Mouse (Mus musculus): Measurements from ENCODE around the gene Rassf5. TPM values are rescaled to one million over a fixed set of nuclear protein-coding genes. Genes with fewer than 3 reads are reported as not detected.
"Not testable (repeated sequence)": the region's sequence is repeated elsewhere in the genome, so short reads cannot be mapped to it uniquely, and the experiment has no call there.

Rassf5 gene
- polyA plus RNA-seq, 1 experiment from 2014 or later: 35.4 TPM

DNA sequence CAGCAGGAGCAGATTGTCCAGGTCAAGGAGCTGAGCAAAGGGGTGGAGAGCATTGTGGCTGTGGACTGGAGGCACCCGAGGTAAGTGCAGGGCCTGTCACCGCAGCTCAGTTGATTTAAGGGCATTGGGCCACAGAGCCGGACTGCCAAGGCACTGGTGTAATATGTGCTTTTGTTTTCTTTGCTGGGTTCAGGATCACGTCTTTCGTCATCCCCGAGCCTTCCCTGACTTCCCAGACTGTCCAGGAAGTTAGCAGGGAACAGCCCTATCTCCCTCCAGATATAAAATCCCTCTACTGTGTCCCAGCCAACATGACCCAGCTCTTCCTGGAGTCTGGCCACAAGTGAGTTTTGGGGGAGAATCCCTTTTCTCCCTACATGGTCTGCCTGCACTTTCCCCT lies 80.6 kb downstream of the Rassf5 start:
- Histone ChIP-seq H3K27ac (no peak overlapping the region), H3K36me3 (ENCODE audit: inconsistent target) (peaks cover 71% of the 10 kb centered on the region), H3K4me3 (ENCODE audit: inconsistent target) (no peak overlapping the region), H3K79me2 (ENCODE audit: inconsistent target) (no peaks in the 10 kb centered on the region)
- WGBS (ENCODE audit: missing documents): 90% methylated on average over 6 of the region's 6 CpGs

DNA sequence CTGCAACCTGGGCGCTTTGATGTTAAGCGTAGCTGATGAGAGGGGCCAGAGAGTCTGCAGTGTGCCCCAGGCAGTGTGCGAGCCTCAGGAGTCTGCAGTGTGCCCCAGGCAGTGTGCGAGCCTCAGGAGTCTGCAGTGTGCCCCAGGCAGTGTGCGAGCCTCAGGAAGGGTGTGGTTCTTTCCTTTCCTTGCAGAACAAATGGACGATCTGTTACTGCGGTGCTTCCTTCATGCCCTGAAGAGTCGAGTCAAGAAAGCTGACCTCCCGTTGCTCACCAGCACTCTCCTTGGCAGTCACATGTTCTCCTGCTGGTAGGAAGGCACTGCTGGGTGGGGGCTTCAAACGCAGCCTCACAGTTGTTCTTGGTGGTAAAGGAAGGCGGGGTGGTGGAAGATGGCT lies 84.0 kb downstream of the Rassf5 start:
- no peak overlapping the region for H3K4me3 ChIP-seq (ENCODE audit: inconsistent target)
- no peak overlapping the region for H3K27ac ChIP-seq
- no peaks in the 10 kb centered on the region for H3K79me2 ChIP-seq (ENCODE audit: inconsistent target)
- WGBS (ENCODE audit: missing documents): 83% methylated on average over 11 of the region's 11 CpGs
- H3K36me3 ChIP-seq (ENCODE audit: inconsistent target): peaks cover 54% of the 10 kb centered on the region

DNA sequence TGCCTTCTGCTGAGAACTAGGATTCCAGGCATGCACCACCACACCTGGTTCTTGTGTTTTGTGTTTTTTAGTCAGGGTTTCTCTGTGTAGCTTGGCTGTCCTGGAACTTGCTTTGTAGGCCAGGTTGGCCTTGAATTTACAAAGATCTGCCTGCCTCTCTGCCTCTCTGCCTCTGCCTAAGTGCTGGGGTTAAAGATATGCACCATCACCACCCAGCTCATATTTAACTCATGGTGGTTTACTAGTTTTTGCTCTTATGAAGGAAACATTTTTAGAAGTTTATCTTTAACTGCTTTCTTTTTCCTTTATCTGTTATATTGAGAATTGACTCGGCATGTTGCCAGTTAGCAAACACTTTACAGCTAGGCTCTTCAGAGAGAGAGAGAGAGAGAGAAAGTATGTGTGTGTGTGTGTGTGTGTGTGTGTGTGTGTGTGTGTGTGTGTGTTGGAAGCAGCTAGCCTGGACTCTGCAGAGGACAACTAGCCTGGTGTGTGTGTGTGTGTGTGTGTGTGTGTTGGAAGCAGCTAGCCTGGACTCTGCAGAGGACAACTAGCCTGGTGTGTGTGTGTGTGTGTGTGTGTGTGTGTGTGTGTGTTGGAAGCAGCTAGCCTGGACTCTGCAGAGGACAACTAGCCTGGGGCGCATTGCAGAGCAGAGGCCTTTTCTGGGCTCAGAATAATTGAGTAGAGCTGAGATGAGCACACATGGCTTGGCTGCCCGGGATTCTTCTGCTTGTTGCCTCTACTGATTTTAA lies 85.3 kb downstream of the Rassf5 start:
- peaks cover 43% of the 10 kb centered on the region for H3K36me3 ChIP-seq (ENCODE audit: inconsistent target)
- not testable (repeated sequence) for H3K27ac ChIP-seq; H3K79me2 ChIP-seq (ENCODE audit: inconsistent target); H3K4me3 ChIP-seq (ENCODE audit: inconsistent target)
- 96% methylated on average over 3 of the region's 3 CpGs for WGBS (ENCODE audit: missing documents)

DNA sequence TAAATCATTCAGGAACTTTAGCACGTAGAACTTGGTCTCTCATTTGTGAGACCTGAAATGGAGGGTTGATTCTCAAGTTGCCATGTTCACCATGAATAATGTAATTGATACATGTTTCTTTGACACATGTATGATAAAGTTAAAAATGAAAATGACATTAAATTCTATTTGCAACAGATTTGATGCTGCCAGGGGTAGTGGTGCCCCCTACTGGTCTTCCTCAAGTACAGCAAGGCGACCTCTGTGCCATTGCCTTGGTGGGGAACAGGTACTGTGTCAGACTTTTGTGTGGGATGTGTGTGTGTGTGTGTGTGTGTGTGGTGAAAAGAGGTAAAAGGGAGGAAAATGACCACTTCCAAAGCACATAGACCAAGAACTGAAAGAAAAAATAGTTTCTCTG lies 89.6 kb downstream of the Rassf5 start:
- Histone ChIP-seq H3K36me3 (ENCODE audit: inconsistent target) (peaks cover 15% of the 10 kb centered on the region), H3K79me2 (ENCODE audit: inconsistent target) (peaks cover 5% of the 10 kb centered on the region; the same call in 1 of the 2 replicates), H3K27ac (no peak overlapping the region), H3K4me3 (ENCODE audit: inconsistent target) (no peak overlapping the region)
- 56% methylated on average over 2 of the region's 2 CpGs for WGBS (ENCODE audit: missing documents)

DNA sequence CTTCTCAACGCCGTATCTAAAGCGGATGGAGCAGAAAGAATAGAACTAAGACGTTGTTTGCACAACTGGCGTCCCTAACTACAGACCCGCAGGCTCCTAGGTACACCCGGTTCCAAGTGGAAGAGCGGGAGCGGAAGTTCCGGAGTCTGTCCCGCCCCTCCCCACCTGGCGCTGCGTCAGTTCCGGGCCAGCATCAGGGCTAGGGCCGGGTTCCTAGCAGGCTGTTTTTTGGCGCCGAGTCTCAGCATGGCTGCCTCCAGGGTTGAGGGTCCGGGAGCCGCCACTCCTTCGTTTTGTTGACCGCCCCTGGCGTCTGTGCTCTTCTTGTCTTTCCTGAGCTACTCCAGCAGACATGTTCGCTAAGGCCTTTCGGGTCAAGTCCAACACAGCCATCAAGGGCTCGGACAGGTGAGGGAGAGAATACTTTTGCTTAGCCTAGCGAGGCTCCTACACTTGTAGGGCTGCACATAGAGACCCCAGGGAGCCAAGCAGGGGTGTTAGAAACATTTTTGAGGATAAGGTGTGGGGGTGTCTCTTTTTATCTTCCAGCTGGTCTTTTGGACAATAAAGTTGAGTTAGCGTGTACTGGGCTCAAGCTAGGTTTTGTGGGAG lies 91.9 kb downstream of the Rassf5 start, which contains the start of gene Eif2d:
Gene Eif2d, plus strand, starts transcription at position 164 of the 612 bp plus-strand sequence.
- Histone ChIP-seq H3K36me3 (ENCODE audit: inconsistent target) (peaks cover 2% of the 10 kb centered on the region; the same call in 1 of the 2 replicates), H3K27ac (peak within 1 kb of the TSS; percentile 36), H3K4me3 (ENCODE audit: inconsistent target) (peak within 1 kb of the TSS; percentile 75), H3K79me2 (ENCODE audit: inconsistent target) (peaks cover 5% of the 10 kb centered on the region; the same call in 1 of the 2 replicates)
- WGBS (ENCODE audit: missing documents): 1% methylated on average over 27 of the region's 27 CpGs

DNA sequence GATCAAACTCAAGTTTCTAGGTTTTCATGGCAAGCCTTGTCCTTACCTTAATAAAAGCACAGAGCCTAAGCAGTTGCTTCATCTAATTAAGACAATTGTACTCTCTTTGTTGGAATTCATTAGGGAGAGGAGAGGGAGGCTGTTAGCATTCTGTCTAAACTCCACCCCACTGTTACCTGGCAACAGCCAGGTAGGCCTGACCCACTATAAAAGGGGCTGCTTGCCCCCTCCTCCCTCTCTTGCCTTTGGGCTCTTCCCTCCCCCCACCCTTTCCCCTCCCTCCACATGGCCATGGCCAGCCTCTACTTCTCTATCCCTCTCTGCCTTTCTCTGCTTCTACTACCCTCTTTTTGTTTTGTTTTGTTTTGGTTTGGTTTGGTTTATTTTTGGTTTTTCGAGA lies 95.6 kb downstream of the Rassf5 start:
- Histone ChIP-seq H3K4me3 (ENCODE audit: inconsistent target) (no peak overlapping the region), H3K36me3 (ENCODE audit: inconsistent target) (no peaks in the 10 kb centered on the region), H3K79me2 (ENCODE audit: inconsistent target) (peaks cover 5% of the 10 kb centered on the region; the same call in 1 of the 2 replicates), H3K27ac (no peak overlapping the region)
- 91% methylated on average over 1 of the region's 1 CpGs for WGBS (ENCODE audit: missing documents)

DNA sequence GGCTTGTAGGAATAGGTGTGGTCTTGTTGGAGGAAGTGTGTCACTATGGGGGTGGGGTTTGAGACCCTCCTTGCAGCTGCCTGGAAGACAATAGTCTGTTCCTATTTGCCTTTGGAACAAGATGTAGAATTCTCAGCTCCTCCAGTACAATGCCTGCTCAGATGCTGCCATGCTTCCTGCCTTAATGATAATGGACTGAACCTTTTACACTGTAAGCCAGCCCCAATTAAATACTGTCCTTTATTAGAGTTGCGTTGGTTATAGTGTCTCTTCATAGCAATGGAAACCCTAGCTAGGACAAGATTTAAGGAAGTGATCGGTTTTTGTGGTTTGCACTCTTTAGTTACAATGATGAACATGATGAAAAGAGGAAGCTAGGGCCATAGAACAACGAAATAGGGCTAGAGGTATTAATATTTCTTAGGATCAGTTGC lies 98.9 kb downstream of the Rassf5 start:
- Histone ChIP-seq H3K79me2 (ENCODE audit: inconsistent target) (no peaks in the 10 kb centered on the region), H3K4me3 (ENCODE audit: inconsistent target) (no peak overlapping the region), H3K36me3 (ENCODE audit: inconsistent target) (no peaks in the 10 kb centered on the region), H3K27ac (no peak overlapping the region)
- 4% methylated on average over 3 of the region's 3 CpGs for WGBS (ENCODE audit: missing documents)

DNA sequence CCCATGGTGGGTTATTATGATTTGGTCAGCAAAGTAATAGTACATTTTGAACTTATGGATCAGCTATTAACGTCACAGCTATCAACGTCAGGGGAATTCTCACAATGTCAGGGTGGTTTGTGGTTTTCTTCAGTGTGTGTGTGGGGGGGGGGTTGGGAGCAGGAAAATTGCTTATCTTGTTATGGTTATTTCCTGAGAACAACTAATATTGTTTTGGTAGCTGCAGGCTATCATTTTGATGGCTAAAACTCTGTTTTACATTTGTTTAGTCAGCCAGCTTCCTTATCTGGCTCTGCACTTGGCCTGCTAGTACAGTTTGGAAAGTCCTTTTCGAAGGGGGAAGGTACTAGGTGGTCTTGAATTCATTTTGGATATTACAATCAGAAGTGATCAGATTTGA lies 99.8 kb downstream of the Rassf5 start:
- not testable (repeated sequence) for H3K27ac ChIP-seq; H3K36me3 ChIP-seq (ENCODE audit: inconsistent target); H3K4me3 ChIP-seq (ENCODE audit: inconsistent target); H3K79me2 ChIP-seq (ENCODE audit: inconsistent target)
- 93% methylated on average over 3 of the region's 3 CpGs for WGBS (ENCODE audit: missing documents)

DNA sequence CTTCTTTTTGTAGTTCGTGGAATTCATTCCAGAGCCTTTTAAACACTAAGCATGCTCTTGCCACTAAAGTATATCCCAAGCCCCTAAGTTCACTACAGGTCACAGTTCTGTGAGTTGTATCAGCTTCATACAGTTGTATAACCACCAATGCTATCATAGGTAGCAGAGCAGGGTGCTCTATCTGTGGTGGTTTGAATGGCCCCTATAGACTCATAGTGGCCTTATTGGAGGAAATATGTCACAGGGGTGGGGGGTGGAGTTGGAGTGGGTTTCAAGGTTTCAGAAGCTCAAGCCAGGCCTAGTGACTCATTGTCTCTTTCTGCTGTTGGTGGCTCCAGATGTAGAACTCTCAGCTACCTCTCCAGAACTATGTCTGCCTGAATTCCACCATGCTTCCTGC lies 102.6 kb downstream of the Rassf5 start:
- no peaks in the 10 kb centered on the region for H3K79me2 ChIP-seq (ENCODE audit: inconsistent target)
- H3K27ac ChIP-seq: no peak overlapping the region
- no peaks in the 10 kb centered on the region for H3K36me3 ChIP-seq (ENCODE audit: inconsistent target)
- H3K4me3 ChIP-seq (ENCODE audit: inconsistent target): no peak overlapping the region
- WGBS (ENCODE audit: missing documents): 73% methylated on average over 1 of the region's 1 CpGs

DNA sequence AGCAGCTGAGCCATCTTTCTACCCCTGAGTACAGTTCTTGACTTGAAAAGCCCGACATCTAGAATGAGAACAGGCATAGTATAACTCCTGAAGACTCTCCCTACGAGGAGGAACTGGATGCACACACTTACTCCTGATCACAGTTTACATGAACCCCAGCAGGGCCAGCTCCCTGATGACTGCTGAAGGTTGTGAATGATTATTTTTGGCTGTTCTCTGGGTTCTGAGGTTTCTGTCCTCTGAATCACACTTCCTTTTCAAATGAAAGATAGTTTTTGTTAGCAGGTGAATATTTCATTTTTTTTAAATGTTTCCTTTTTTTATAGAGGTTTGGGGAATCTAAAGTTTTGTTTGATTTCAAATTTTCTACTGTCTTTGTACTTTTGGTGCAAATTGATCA lies 103.6 kb downstream of the Rassf5 start:
- Histone ChIP-seq H3K4me3 (ENCODE audit: inconsistent target) (no peak overlapping the region), H3K79me2 (ENCODE audit: inconsistent target) (no peaks in the 10 kb centered on the region), H3K36me3 (ENCODE audit: inconsistent target) (no peaks in the 10 kb centered on the region), H3K27ac (no peak overlapping the region)
- WGBS (ENCODE audit: missing documents): 7% methylated on average over 2 of the region's 2 CpGs

DNA sequence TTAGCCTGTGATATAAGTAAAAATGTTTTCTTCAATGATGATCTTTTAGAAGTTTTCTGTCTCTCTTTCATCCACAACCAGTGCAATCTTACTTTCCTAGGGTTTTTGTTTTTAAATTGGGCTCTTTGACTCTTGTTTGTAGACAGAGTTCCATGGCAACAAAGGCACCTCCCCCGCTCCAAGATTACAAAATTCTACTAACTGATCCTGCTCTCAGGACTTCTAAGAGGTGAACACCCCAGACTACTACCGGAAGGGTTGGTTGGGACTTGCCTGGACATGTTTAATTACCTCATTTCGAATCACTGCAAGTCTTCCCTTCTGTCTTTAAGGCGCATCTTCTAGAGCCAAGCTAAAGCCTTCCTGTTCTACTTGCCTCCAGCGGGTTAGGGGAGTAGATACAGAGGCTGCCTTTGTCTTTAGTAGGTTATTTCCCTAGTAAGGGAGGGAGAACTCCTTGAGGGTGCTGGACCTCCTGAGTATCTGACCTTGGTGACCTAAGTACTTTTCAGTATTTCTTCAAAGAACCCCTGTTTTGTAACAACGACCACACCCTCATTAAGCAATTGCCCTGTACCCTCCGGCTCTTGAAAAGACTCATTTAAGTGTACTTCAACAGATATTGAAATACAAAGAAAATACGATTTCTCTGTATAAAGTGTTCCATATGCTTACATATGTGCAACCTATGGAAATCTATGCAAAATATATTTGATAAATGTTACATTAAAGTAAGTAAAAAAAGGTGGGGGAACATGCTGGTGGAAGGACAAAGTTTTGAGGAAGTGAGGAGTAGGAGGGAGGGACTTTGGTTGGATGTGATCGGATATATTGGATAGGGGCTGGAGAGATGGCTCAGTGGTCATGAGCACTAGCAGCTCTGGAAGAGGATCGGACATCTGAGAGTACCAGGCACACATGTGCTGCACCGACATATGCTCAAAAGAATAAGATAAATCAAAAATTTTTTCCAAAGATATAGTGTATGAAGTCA lies 105.7 kb downstream of the Rassf5 start:
- Histone ChIP-seq H3K4me3 (ENCODE audit: inconsistent target) (peak overlapping the region; percentile 61), H3K79me2 (ENCODE audit: inconsistent target) (no peaks in the 10 kb centered on the region), H3K36me3 (ENCODE audit: inconsistent target) (no peaks in the 10 kb centered on the region), H3K27ac (peak overlapping the region; percentile 88)
- WGBS (ENCODE audit: missing documents): 35% methylated on average over 11 of the region's 11 CpGs

DNA sequence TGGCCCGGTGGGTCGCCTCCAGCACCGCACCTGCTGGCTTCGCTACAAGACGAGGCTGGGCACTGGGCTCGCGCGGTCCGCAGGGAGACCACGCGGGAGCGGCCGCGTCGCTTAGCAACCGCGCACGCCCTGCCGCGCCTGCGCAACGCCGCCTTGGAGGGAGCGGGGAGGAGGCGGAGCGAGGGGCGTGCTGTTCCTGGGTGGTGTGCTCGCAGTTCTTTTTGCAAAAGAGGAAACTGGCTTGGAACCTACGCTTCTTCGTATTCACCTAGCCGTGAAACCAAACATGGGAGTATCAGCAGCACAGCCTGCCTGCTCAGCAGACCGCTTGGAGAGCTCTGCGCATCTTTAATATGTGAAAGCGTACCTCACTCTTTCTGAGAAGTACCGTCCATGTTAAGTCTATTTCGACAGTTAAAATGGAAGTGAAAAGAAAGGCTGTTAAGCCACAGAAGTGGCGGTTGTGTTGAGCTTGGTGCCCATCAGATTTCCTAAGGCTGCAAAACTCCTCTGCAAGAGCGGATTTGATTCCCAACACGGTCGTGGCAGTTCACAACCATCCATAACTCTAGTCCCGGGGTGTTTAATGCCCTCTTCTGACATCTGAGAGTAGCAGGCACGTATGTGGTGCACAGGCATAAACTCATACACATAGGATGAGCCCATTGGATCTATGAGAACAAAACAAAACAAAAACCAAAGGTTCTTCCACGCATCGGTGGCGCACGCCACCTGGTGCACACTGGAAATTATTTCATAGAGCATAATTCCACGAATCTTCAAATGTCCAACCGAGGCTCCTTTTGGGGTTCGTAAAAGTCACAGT lies 106.7 kb downstream of the Rassf5 start, which contains the start of gene Dyrk3:
Gene Dyrk3, minus strand, starts transcription at position 150 of the 826 bp plus-strand sequence.
- Histone ChIP-seq H3K4me3 (ENCODE audit: inconsistent target) (peak within 1 kb of the TSS; percentile 61), H3K36me3 (ENCODE audit: inconsistent target) (no peaks in the 10 kb centered on the region), H3K79me2 (ENCODE audit: inconsistent target) (no peaks in the 10 kb centered on the region), H3K27ac (peak within 1 kb of the TSS; percentile 88)
- 2% methylated on average over 45 of the region's 49 CpGs for WGBS (ENCODE audit: missing documents)

DNA sequence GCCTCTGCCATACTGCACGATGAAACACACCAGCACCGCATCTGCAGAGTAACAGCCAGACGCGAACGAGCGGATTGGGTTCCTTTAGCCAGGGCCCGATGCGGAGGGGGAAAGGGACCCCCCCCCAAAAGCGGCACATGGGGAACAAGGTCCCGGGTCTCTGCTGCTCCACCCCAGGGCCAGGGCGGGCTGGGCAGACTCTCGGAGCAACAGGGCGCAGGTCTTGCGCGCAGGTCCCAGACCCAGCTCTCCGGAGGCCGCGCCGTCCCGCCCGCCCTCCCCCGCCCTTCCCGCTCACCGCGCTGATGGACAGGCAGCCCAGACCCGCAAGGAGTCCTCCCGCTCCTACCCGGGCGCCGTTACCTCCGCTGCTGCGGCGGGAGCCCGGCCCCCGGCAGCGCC lies 107.3 kb downstream of the Rassf5 start:
- Histone ChIP-seq H3K36me3 (ENCODE audit: inconsistent target) (no peaks in the 10 kb centered on the region), H3K79me2 (ENCODE audit: inconsistent target) (no peaks in the 10 kb centered on the region), H3K27ac (no peak overlapping the region), H3K4me3 (ENCODE audit: inconsistent target) (peak overlapping the region; percentile 41)
- WGBS (ENCODE audit: missing documents): 1% methylated on average over 19 of the region's 36 CpGs

DNA sequence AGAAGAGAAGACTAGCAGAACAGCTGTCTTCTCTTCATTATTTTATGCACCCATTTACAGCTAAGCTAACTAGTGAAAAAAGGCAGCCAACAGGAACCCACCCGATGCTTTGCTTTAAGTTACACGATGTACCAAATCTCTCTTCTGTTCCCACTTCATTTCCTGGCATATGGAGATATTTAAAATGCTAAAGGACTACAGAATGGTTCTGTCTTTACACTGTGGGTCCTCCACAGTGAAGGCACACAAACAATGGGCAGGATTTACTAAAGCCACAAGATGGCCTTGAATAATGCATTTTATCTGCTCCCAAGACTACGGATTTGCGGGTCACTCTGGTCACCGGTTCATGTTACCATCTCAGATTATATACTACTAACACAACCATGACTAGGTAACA lies 107.9 kb downstream of the Rassf5 start:
- H3K4me3 ChIP-seq (ENCODE audit: inconsistent target): peak overlapping the region; percentile 41; the same call in 1 of the 2 replicates
- H3K36me3 ChIP-seq (ENCODE audit: inconsistent target): no peaks in the 10 kb centered on the region
- WGBS (ENCODE audit: missing documents): 44% methylated on average over 5 of the region's 5 CpGs
- no peak overlapping the region for H3K27ac ChIP-seq
- no peaks in the 10 kb centered on the region for H3K79me2 ChIP-seq (ENCODE audit: inconsistent target)

Data from macrophage (primary cell).